Mouse (Mus musculus) liver, embryonic 14.5 days (tissue): ENCODE measurements around the gene Apol7b. TPM values are rescaled to one million over a fixed set of nuclear protein-coding genes. Genes with fewer than 3 reads are reported as not detected.

Source experiments
- ATAC-seq: fragments of 200-750 bp; cut with Nextera tagmentation; 2 replicates; pipeline ENCODE4 v1.8.0; 2017; ENCODE audit warnings: moderate number of reproducible peaks, mild to moderate bottlenecking, moderate library complexity; ENCODE audit not compliant: insufficient read depth
- DNase-seq, 3 experiments: peaks; one replicate each; pipeline ENCODE4 v3.0.0-alpha.2; 2012 to 2013; ENCODE audit warnings: low read depth in 3 of 3, low spot score in 3 of 3
- H3K27ac ChIP-seq: fragments of 300-500 bp; sonication (generic); 2 replicates; pipeline ENCODE4 v1.5.1; 2014; ENCODE audit warnings: moderate library complexity, mild to moderate bottlenecking, control low read depth, inconsistent platforms
- H3K27me3 ChIP-seq: fragments of 300-500 bp; sonication (generic); 2 replicates; pipeline ENCODE4 v1.6.1; 2014; ENCODE audit warnings: mild to moderate bottlenecking, low read length, moderate library complexity; ENCODE audit not compliant: control insufficient read depth, insufficient read depth
- H3K36me3 ChIP-seq: fragments of 300-500 bp; sonication (generic); replicated peaks from 2 replicates; pipeline ENCODE4 v1.6.1; 2014; ENCODE audit warnings: low read depth; ENCODE audit not compliant: control insufficient read depth, insufficient read depth
- H3K4me1 ChIP-seq, 2 experiments: fragments of 200-500 bp in 1 of 2; fragments of 300-500 bp in 1 of 2; sonication (generic) in 1 of 2; replicated peaks; 2 replicates each; pipeline ENCODE4 v1.6.1; 2012 to 2014; ENCODE audit warnings: antibody characterized with exemption in 1 of 2, inconsistent platforms in 1 of 2, low read length in 1 of 2; ENCODE audit not compliant: control insufficient read depth in 2 of 2, insufficient read depth in 2 of 2
- H3K4me2 ChIP-seq: fragments of 300-500 bp; sonication (generic); 2 replicates; pipeline ENCODE4 v1.6.1; 2014; ENCODE audit warnings: low read depth, mild to moderate bottlenecking, control low read depth, moderate library complexity
- H3K4me3 ChIP-seq, 2 experiments: fragments of 200-500 bp in 1 of 2; fragments of 300-500 bp in 1 of 2; sonication (generic) in 1 of 2; 2 replicates each; pipeline ENCODE4 v1.5.1; 2012 to 2014; ENCODE audit warnings: low read depth in 2 of 2, low read length in 2 of 2, mild to moderate bottlenecking in 2 of 2, control low read depth in 1 of 2, inconsistent platforms in 1 of 2, moderate library complexity in 1 of 2; ENCODE audit not compliant: insufficient read depth in 1 of 2
- H3K9ac ChIP-seq: fragments of 300-500 bp; sonication (generic); replicated peaks from 2 replicates; pipeline ENCODE4 v1.6.1; 2014; ENCODE audit warnings: mild to moderate bottlenecking, control low read depth, moderate library complexity
- H3K9me3 ChIP-seq: fragments of 300-500 bp; sonication (generic); 2 replicates; pipeline ENCODE4 v1.6.1; 2016; ENCODE audit warnings: low read length, mixed read lengths; ENCODE audit not compliant: control insufficient read depth
- CTCF ChIP-seq: IDR thresholded peaks from 2 replicates; pipeline ENCODE4 v1.5.1; 2016; ENCODE audit warnings: antibody characterized with exemption, low read depth, control low read depth
- EP300 ChIP-seq: IDR thresholded peaks from 2 replicates; pipeline ENCODE4 v1.6.1; 2016; ENCODE audit warnings: antibody characterized with exemption, low read depth
- WGBS: fragments of 180-500 bp; shearing (Covaris S2); extraction: QIAGEN DNeasy Blood & Tissue Kit; methylation state at CpG from one replicate; pipeline ENCODE4 v1.1.7; 2014; ENCODE audit not compliant: insufficient replicate concordance; 5-methylcytosine and 5-hydroxymethylcytosine counted together
- polyA plus RNA-seq, 2 experiments: library from polyadenylated mRNA; depleted of rRNA in 1 of 2; stranded (reverse) in 1 of 2; unstranded in 1 of 2; fragments of >200 nt; fragmentation: Nextera tagmentation in 1 of 2; extraction: Ambion mirVana in 1 of 2; gene quantifications; 2 replicates each; pipeline versions ENCODE4 v1.2.1 to v1.2.3; 2012 to 2014

The Apol7b gene
- polyA plus RNA-seq, 2 experiments, result not detected

- ATAC-seq, result no peak
Measured at GRCm38 (mm10) chr15:77379921-77380320, 67.4 kb downstream of the Apol7b start.

GRCm38 (mm10) chr15:77377419-77377818 lies 69.9 kb downstream of the Apol7b start:
- no peak for ATAC-seq
- H3K27ac ChIP-seq, result no peak overlapping the region
- no peak overlapping the region for H3K4me3 ChIP-seq
- 61% methylated on average over 4 of the region's 4 CpGs for WGBS
- TF ChIP-seq CTCF (no peak), EP300 (no peak)
- no peaks in the 10 kb centered on the region for H3K4me1 ChIP-seq
- no peaks in the 10 kb centered on the region for H3K27me3 ChIP-seq
- H3K4me2 ChIP-seq, result no peak overlapping the region
- H3K9me3 ChIP-seq, result no peaks in the 10 kb centered on the region
- H3K9ac ChIP-seq, result no peak overlapping the region
- H3K36me3 ChIP-seq, result no peaks in the 10 kb centered on the region
- no peak for DNase-seq

More at GRCm38 (mm10) chr15:77379921-77380320, 67.4 kb downstream of the Apol7b start:
- no peak for DNase-seq
- H3K9ac ChIP-seq, result no peak overlapping the region
- H3K4me3 ChIP-seq, result no peak overlapping the region
- H3K4me1 ChIP-seq, result no peaks in the 10 kb centered on the region
- H3K36me3 ChIP-seq, result no peaks in the 10 kb centered on the region
- 38% methylated on average over 4 of the region's 4 CpGs for WGBS
- H3K27ac ChIP-seq, result no peak overlapping the region
- TF ChIP-seq CTCF (no peak), EP300 (no peak)
- no peaks in the 10 kb centered on the region for H3K27me3 ChIP-seq
- no peak overlapping the region for H3K4me2 ChIP-seq
- no peaks in the 10 kb centered on the region for H3K9me3 ChIP-seq

- Histone ChIP-seq H3K4me2 (no peak overlapping the region), H3K36me3 (no peaks in the 10 kb centered on the region), H3K4me3 (no peak overlapping the region), H3K9ac (no peak overlapping the region), H3K4me1 (no peaks in the 10 kb centered on the region), H3K27ac (no peak overlapping the region), H3K9me3 (no peaks in the 10 kb centered on the region), H3K27me3 (no peaks in the 10 kb centered on the region)
- DNase-seq (no peak), ATAC-seq (no peak)
- no peak for TF ChIP-seq CTCF
- no peak for TF ChIP-seq EP300
- WGBS, result 66% methylated on average over 7 of the region's 7 CpGs
Measured at GRCm38 (mm10) chr15:77376920-77377319, 70.4 kb downstream of the Apol7b start.

Other genes with a start within 250 kb of the Apol7b start
- gene Rbfox2, start 140.5 kb downstream of the Apol7b start, polyA plus RNA-seq (2012; rRNA removed), result 9.1 and 9.9 TPM in 2 replicates
- gene Rbfox2, start 140.5 kb downstream of the Apol7b start, polyA plus RNA-seq (2014; fragmentation: Nextera tagmentation; extraction: Ambion mirVana), result 7.2 and 8.5 TPM in 2 replicates
- gene Apol7a, start 48.4 kb downstream of the Apol7b start, polyA plus RNA-seq (2012; rRNA removed), result 0.25 and 0.26 TPM in 2 replicates
- gene Apol7a, start 48.4 kb downstream of the Apol7b start, polyA plus RNA-seq (2014; fragmentation: Nextera tagmentation; extraction: Ambion mirVana), result 0.56 and 0.69 TPM in 2 replicates
- gene Apol9a, start 36.4 kb downstream of the Apol7b start, polyA plus RNA-seq (2012; rRNA removed), result not detected in 2 replicates
- gene Apol9a, start 36.4 kb downstream of the Apol7b start, polyA plus RNA-seq (2014; fragmentation: Nextera tagmentation; extraction: Ambion mirVana), result not detected in 2 replicates
- 0.01 and 0.03 TPM in 2 replicates for gene Apol10a, start 29.6 kb upstream of the Apol7b start, polyA plus RNA-seq (2012; rRNA removed)
- gene Apol10a, start 29.6 kb upstream of the Apol7b start, polyA plus RNA-seq (2014; fragmentation: Nextera tagmentation; extraction: Ambion mirVana), result not detected in 2 replicates
- 0.05 and 0.15 TPM in 2 replicates for gene Apol11a, start 60.8 kb upstream of the Apol7b start, polyA plus RNA-seq (2012; rRNA removed)
- 0.08 and 0.19 TPM in 2 replicates for gene Apol11a, start 60.8 kb upstream of the Apol7b start, polyA plus RNA-seq (2014; fragmentation: Nextera tagmentation; extraction: Ambion mirVana)
- 0.01 TPM in 1 of 2 replicates, not detected in the other for gene Apol7c, start 85.8 kb upstream of the Apol7b start, polyA plus RNA-seq (2012; rRNA removed)
- not detected in 2 replicates for gene Apol7c, start 85.8 kb upstream of the Apol7b start, polyA plus RNA-seq (2014; fragmentation: Nextera tagmentation; extraction: Ambion mirVana)
- not detected in 2 replicates for gene 1700025B11Rik, start 114.4 kb upstream of the Apol7b start, polyA plus RNA-seq (2012; rRNA removed)
- gene 1700025B11Rik, start 114.4 kb upstream of the Apol7b start, polyA plus RNA-seq (2014; fragmentation: Nextera tagmentation; extraction: Ambion mirVana), result not detected in 2 replicates
- not detected in 2 replicates for gene Apol10b, start 148.6 kb upstream of the Apol7b start, polyA plus RNA-seq (2012; rRNA removed)
- not detected in 2 replicates for gene Apol10b, start 148.6 kb upstream of the Apol7b start, polyA plus RNA-seq (2014; fragmentation: Nextera tagmentation; extraction: Ambion mirVana)
- gene Gm36245, start 151.8 kb upstream of the Apol7b start, polyA plus RNA-seq (2012; rRNA removed), result not detected in 2 replicates
- gene Gm36245, start 151.8 kb upstream of the Apol7b start, polyA plus RNA-seq (2014; fragmentation: Nextera tagmentation; extraction: Ambion mirVana), result not detected in 2 replicates
- gene Apol11b, start 195.8 kb upstream of the Apol7b start, polyA plus RNA-seq (2012; rRNA removed), result 2.2 and 3.6 TPM in 2 replicates
- gene Apol11b, start 195.8 kb upstream of the Apol7b start, polyA plus RNA-seq (2014; fragmentation: Nextera tagmentation; extraction: Ambion mirVana), result 6.3 and 6.9 TPM in 2 replicates